Mouse (Mus musculus): Measurements from ENCODE around the gene Nid1.

The Nid1 gene

DNA sequence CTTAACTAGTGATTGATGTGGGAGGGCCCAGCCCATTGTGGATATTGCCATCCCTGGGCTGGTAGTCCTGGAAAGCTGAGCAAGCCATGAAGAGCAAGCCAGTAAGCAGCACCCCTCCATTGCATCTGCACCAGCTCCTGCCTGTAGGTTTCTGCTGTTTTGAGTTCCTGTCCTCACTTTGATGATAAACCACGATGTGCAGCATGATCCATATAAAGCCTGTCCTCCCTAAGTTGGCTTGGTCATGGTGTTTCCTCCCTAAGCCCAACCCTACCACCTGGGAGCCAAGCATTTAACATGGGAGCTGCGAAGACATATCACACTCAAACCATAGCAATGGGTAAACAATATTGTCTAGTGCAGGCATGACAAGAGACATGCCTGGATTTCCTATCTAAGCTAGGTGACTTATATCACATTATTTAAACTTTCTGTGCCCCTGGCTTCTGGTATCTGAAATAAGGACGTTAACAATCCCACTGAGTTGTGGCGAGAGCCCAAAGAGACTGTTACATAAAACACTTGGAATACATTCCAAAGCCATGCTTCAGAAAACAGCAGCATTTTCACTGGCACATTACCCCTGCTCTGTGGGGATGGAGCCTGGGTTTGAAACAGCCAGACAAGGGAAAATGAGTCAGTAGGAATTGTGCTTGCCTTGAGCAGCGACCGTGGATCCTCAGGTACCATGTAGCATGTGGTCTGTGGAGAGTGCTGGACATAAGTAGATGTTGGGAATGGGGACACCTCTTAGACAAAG is 111.3 kb downstream of the Nid1 start:
- no peak for DNase-seq

DNA sequence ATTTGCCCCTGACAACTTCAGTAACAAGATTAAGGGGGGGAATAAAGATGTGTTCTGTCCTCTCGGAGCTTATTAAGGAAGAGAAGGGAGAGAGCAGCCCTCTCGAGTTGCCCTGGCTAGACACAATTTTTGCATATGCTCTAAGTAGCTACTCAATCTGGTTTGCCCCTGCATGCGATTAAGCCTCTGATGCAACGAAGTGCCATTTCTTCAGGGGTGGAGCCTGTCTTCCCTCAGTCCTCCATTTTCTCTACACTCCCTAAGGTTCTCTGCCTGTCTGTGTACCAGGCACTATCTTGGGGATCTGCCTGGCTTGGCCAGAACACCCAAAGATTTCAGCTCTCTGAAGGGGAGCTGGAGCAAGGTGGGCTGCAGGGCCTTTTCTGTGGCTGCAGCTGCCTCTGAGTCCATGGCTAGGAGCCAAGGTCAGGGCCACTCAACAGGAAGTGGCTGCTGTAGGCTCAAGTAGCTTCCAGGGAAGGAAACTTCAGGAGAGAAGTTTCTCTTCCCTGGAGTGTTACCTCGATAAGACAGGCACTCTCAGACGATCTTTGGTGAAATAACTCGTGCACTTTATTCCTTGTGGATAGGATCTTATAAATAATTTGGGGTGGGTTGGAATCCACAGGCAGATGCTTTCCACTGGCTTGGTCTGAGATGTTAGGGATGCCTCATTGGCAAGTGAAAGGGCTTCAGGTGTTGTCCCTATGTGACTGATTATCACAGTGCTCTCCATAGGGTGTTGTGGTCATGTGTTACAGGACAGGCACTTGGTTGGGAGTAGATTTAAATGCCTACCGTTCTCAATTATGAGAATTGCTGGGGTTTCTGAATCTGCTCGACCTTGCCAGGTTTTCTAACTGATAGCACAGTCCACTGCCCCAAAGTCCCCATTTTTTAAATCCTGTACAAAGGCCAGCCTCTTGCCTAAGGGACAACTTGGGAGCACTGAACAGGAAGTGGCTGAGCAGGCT is 112.6 kb downstream of the Nid1 start:
- DNase-seq = peak; percentile 46 to 50

DNA sequence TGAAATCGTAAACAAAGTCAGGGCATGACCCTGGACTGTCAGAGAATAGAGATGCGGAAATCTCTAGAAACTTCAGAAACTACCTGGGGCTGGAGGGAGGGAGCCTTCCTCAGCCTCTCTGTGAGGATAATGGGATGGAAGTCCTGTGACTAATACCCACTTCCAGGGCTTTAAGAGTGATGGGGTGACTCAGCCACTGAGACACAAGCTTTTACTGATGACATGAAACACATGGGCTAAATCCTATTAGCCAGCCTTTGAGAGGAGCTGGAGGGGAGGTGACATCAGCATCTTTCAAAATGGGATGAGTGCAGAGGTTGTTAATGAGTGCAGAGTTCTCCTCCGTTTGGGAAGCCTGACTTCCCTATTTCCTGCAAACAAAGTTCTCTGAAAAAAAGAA is 114.7 kb downstream of the Nid1 start:
- no peak for DNase-seq

DNA sequence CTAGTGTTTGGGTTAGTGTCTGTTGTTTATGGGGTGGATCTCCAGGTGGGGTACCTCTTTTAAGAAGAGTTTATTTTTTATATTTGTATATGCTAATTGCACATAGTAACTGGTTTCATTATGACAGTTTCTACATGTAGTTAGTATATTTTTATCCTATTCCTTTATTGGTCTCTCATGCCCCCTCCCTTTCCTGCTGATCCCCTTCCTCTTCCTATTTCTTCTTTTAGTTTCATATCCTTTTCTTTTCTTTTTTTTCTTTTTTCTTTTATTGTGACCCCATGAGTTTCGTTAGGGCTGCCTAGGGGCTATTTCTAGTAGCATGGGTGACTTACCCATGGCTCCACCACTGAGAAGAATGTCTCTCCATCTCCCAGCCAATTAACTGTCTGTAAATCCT is 116.3 kb downstream of the Nid1 start:
- no peak for DNase-seq

DNA sequence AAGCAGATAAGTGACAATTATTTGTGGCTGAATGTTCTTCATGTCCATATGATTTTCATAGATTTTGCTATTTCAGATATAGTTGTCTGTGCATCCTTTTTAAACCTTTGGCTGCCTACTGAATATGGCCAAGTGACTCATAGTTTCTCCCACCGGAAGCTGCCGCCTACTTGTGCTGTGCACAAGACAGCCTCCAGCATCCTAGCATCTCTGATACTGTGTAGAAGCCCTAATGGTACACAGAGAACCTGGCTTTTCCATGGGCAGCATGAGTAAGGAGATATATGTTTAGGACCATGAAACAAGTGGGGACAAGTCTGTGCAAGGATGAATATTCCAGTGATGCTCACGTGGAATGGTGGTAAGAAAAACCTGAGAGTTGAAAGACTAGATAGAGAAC is 117.8 kb downstream of the Nid1 start:
- no peak for DNase-seq

DNA sequence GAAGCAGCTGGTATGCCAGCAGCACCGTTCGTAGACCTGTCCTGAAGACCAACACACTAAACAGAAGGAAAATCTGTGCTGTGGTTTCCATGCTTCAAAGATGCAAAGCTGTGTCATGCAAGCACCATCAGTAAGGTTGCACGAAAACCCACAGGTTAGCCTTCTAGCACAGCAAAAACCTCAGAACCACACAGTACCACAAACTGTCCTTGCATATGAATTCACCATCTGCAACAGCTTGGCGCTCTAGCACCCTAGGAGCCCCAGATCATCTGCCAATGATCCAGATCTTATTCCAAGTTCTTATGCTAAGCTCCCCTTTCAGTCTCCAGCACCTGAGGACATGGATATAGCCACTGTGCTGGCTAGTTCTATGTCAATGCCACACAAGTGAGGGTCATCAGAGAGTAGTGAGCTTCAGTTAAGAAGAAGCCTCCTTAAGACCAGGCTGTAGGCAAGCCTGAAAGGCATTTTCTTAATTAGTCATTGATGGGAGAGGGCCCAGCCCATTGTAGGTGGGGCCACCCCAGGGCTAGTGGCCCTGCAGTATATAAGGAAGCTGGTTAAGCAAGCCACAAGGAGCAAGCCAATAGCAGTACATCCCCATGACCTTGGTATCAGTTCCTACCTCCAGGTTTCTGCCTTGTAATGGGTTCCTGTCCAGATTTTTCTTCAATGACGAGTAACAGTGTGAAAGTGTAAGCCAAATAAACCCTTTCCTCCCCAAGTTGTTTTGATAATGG is 119.8 kb downstream of the Nid1 start:
- DNase-seq = no peak

DNA sequence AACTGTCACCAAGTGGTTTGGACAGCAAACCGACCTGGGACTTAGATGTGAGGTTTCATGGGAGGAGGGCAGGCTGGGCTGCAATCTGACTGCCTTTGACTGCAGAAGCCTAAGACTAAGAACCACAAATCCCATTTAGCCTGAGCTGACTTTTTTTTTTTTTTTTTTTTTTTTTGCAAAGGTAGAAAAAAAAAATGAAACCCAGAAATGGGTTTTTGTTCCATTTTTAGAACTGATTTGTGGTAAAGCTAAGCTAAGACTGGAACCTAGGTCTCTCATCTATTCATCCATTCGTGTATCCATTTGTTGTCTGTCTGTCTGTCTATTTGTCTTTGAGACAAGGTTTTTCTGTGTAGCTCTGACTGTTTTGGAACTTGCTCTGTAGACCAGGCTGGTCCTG is 120.9 kb downstream of the Nid1 start:
- DNase-seq = no peak

DNA sequence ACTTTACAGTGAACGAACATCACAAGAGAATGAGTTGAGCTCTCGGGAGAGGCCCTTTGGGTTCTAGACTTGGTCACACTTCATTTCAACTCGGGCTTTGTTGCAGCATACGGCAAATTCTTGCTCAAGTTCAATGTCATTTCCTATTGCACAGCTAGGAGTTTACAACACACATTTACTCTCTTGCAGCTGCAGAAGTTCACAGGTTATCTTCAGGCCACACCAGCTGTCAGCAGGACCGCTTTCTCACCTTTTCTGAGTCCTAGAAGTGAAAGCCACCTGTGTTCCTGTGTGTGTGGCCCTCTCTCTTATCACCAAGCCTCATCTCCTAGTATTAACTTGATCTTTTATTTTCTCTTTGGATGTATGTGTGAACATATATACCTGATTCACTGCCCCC is 121.5 kb downstream of the Nid1 start:
- DNase-seq = no peak

Measured in kidney, postnatal 4 days (tissue).